Mouse (Mus musculus): ENCODE measurements around the gene Fance.

DNA sequence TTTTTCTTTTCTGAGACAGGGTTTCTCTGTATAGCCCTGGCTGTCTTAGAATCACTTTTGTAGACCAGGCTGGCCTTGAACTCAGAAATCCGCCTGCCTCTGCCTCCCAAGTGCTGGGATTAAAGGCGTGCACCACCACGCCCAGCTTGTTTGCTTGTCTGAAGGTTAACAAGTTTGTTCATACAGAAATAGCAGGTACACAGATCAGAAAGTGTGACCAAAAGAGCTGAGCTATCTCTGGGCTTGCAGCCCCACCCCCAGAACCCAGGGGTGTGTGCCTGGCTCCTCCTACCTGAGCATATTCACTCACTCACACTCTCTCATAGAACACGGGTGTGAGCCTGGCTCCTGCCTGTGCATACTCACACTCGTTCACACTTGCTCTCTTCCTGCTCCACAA lies 46.1 kb upstream of the Fance start:
- TF ChIP-seq POLR2A (IDR thresholded peaks at IDR 0.05; ENCODE audit: extremely low read depth, insufficient read depth, low read length): no peak
- TF ChIP-seq CTCF (IDR thresholded peaks at IDR 0.05; ENCODE audit: low read depth, low read length): no peak

Measured in liver, adult 2 months (tissue).